Mouse (Mus musculus) hindbrain, embryonic 13.5 days (tissue): ENCODE data around the gene Epha2. TPM values are rescaled to one million over a fixed set of nuclear protein-coding genes. Genes with fewer than 3 reads are reported as not detected.

ENCODE experiments used
- ATAC-seq: fragments of 200-750 bp; cut with Nextera tagmentation; 2 replicates; pipeline ENCODE4 v1.8.0; 2017; ENCODE audit warnings: moderate TSS enrichment; ENCODE audit not compliant: low FRiP score
- H3K27ac ChIP-seq: fragments of 300-500 bp; sonication (generic); 2 replicates; pipeline ENCODE4 v1.5.1; 2015; ENCODE audit warnings: inconsistent platforms, mild to moderate bottlenecking, moderate library complexity
- H3K27me3 ChIP-seq: fragments of 300-500 bp; sonication (generic); 2 replicates; pipeline ENCODE4 v1.6.1; 2015; ENCODE audit warnings: mild to moderate bottlenecking, inconsistent platforms
- H3K36me3 ChIP-seq: fragments of 300-500 bp; sonication (generic); 2 replicates; pipeline ENCODE4 v1.6.1; 2015; ENCODE audit warnings: mild to moderate bottlenecking, inconsistent platforms
- H3K4me1 ChIP-seq: fragments of 300-500 bp; sonication (generic); replicated peaks from 2 replicates; pipeline ENCODE4 v1.6.1; 2015; ENCODE audit warnings: inconsistent platforms
- H3K4me2 ChIP-seq: fragments of 300-500 bp; sonication (generic); 2 replicates; pipeline ENCODE4 v1.6.1; 2015; ENCODE audit warnings: inconsistent platforms, mild to moderate bottlenecking, moderate library complexity
- H3K4me3 ChIP-seq: fragments of 300-500 bp; sonication (generic); 2 replicates; pipeline ENCODE4 v1.5.1; 2015; ENCODE audit warnings: mild to moderate bottlenecking, inconsistent platforms
- H3K9ac ChIP-seq: fragments of 300-500 bp; sonication (generic); 2 replicates; pipeline ENCODE4 v1.6.1; 2015; ENCODE audit warnings: mild to moderate bottlenecking, inconsistent platforms
- H3K9me3 ChIP-seq: fragments of 300-500 bp; sonication (generic); 2 replicates; pipeline ENCODE4 v1.6.1; 2016; ENCODE audit warnings: inconsistent platforms
- WGBS: fragments of 180-500 bp; shearing (Covaris S2); methylation state at CpG from one replicate; pipeline ENCODE4 v1.1.7; 2015; 5-methylcytosine and 5-hydroxymethylcytosine counted together
- microRNA-seq: library from miRNA; unstranded; fragments of <30 nt; microRNA quantifications from one replicate; pipeline ENCODE4, GENCODE M21; 2016
- polyA plus RNA-seq: library from polyadenylated mRNA; unstranded; fragments of >200 nt; fragmentation: Nextera tagmentation; extraction: Ambion mirVana; gene quantifications from 2 replicates; pipeline ENCODE4 v1.2.1, GENCODE M21; 2015

Gene Epha2
- polyA plus RNA-seq, 1 experiment from 2014 or later = 1.8 TPM

- no peak within 1 kb of the TSS for H3K27ac ChIP-seq
Observed at GRCm38 (mm10) chr4:141367997-141368791, 67.2 kb downstream of the Epha2 start, which contains the start of gene Fam131c. Fam131c (plus strand) TSS chr4:141368220.

GRCm38 (mm10) chr4:141372426-141372825 lies 71.4 kb downstream of the Epha2 start:
- H3K27ac ChIP-seq = no peak overlapping the region
- no peak overlapping the region for H3K9ac ChIP-seq
- no peak for ATAC-seq
- no peaks in the 10 kb centered on the region for H3K9me3 ChIP-seq
- H3K4me1 ChIP-seq = peaks cover 13% of the 10 kb centered on the region
- no peaks in the 10 kb centered on the region for H3K36me3 ChIP-seq
- peaks cover 23% of the 10 kb centered on the region for H3K27me3 ChIP-seq
- H3K4me3 ChIP-seq = no peak overlapping the region
- H3K4me2 ChIP-seq = no peak overlapping the region
- WGBS = 94% methylated on average over 5 of the region's 5 CpGs

More at GRCm38 (mm10) chr4:141367997-141368791, 67.2 kb downstream of the Epha2 start, which contains the start of gene Fam131c:
- WGBS = under 1% methylated on average over 60 of the region's 71 CpGs
- peak; percentile 21; the same call in 1 of the 2 replicates for ATAC-seq
- no peaks in the 10 kb centered on the region for H3K9me3 ChIP-seq
- no peaks in the 10 kb centered on the region for H3K36me3 ChIP-seq
- peak within 1 kb of the TSS; percentile 61 for H3K4me3 ChIP-seq
- peaks cover 18% of the 10 kb centered on the region for H3K4me1 ChIP-seq
- H3K27me3 ChIP-seq = peaks cover 60% of the 10 kb centered on the region
- H3K4me2 ChIP-seq = peak within 1 kb of the TSS; percentile 92
- H3K9ac ChIP-seq = peak within 1 kb of the TSS; percentile 81

Small RNA genes lying within 50 kb of the gene (microRNA-seq; reads per million reads assigned to microRNA genes)
- gene Gm25690 = not detected

Other genes with a start within 250 kb of the Epha2 start
- gene Crocc, start 240.7 kb upstream of the Epha2 start, polyA plus RNA-seq = 6.0 and 6.2 TPM in 2 replicates
- gene Necap2, start 222.9 kb upstream of the Epha2 start, polyA plus RNA-seq = 52.6 and 57.3 TPM in 2 replicates
- gene Spata21, start 212.9 kb upstream of the Epha2 start, polyA plus RNA-seq = 0.17 and 0.40 TPM in 2 replicates
- gene Szrd1, start 161.5 kb upstream of the Epha2 start, polyA plus RNA-seq = 28.9 and 29.3 TPM in 2 replicates
- gene Fbxo42, start 153.3 kb upstream of the Epha2 start, polyA plus RNA-seq = 21.9 and 22.3 TPM in 2 replicates
- 8.1 and 8.5 TPM in 2 replicates for gene Rsg1, start 87.3 kb upstream of the Epha2 start, polyA plus RNA-seq
- 1.4 TPM in 2 replicates for gene Arhgef19, start 61.7 kb upstream of the Epha2 start, polyA plus RNA-seq
- 11.7 and 12.7 TPM in 2 replicates for gene Fam131c, start 67.0 kb downstream of the Epha2 start, polyA plus RNA-seq
- gene Clcnka, start 97.5 kb downstream of the Epha2 start, polyA plus RNA-seq = 0.16 and 0.21 TPM in 2 replicates
- not detected in 2 replicates for gene Clcnkb, start 114.8 kb downstream of the Epha2 start, polyA plus RNA-seq
- gene Hspb7, start 119.5 kb downstream of the Epha2 start, polyA plus RNA-seq = 0.06 and 0.08 TPM in 2 replicates
- not detected in 2 replicates for gene Srarp, start 134.9 kb downstream of the Epha2 start, polyA plus RNA-seq
- 50.0 and 50.3 TPM in 2 replicates for gene Zbtb17, start 143.4 kb downstream of the Epha2 start, polyA plus RNA-seq
- 19.2 and 19.7 TPM in 2 replicates for gene Spen, start 237.4 kb downstream of the Epha2 start, polyA plus RNA-seq